Mouse (Mus musculus): ENCODE measurements around the gene Fus.
"Not testable (repeated sequence)": the region's sequence is repeated elsewhere in the genome, so short reads cannot be mapped to it uniquely, and the experiment has no call there.

Gene Fus

GRCm38 (mm10) chr7:128004487-128005362 is 37.5 kb downstream of the Fus start:
- ATAC-seq (ENCODE audit: low TSS enrichment), result no peak

GRCm38 (mm10) chr7:128006193-128006592 is 38.9 kb downstream of the Fus start:
- ATAC-seq (ENCODE audit: low TSS enrichment), result no peak

- ATAC-seq (ENCODE audit: low TSS enrichment), result no peak
These were observed 42.6 kb downstream of the Fus start for GRCm38 (mm10) chr7:128009715-128010340.

GRCm38 (mm10) chr7:128012136-128012780 is 45.0 kb downstream of the Fus start:
- ATAC-seq (ENCODE audit: low TSS enrichment), result no peak

GRCm38 (mm10) chr7:128013116-128013515 is 45.9 kb downstream of the Fus start:
- ATAC-seq (ENCODE audit: low TSS enrichment), result peak; percentile 67; the same call in 1 of the 2 replicates

- ATAC-seq (ENCODE audit: low TSS enrichment), result not testable (repeated sequence)
These were observed 48.9 kb downstream of the Fus start for GRCm38 (mm10) chr7:128016134-128016533.

GRCm38 (mm10) chr7:128016650-128017049 is 49.4 kb downstream of the Fus start:
- ATAC-seq (ENCODE audit: low TSS enrichment), result no peak

- ATAC-seq (ENCODE audit: low TSS enrichment), result no peak
These were observed 51.0 kb downstream of the Fus start for GRCm38 (mm10) chr7:128018275-128018674.

- no peak for ATAC-seq (ENCODE audit: low TSS enrichment)
These were observed 51.9 kb downstream of the Fus start for GRCm38 (mm10) chr7:128019187-128019586.

GRCm38 (mm10) chr7:128022974-128023373 is 55.7 kb downstream of the Fus start:
- ATAC-seq (ENCODE audit: low TSS enrichment), result no peak

- ATAC-seq (ENCODE audit: low TSS enrichment), result no peak
These were observed 56.3 kb downstream of the Fus start for GRCm38 (mm10) chr7:128023565-128023964.

- ATAC-seq (ENCODE audit: low TSS enrichment), result no peak
These were observed 57.1 kb downstream of the Fus start for GRCm38 (mm10) chr7:128024364-128024763.

- no peak for ATAC-seq (ENCODE audit: low TSS enrichment)
These were observed 57.7 kb downstream of the Fus start for GRCm38 (mm10) chr7:128024932-128025331.

- no peak for ATAC-seq (ENCODE audit: low TSS enrichment)
These were observed 58.1 kb downstream of the Fus start for GRCm38 (mm10) chr7:128025381-128025780.

GRCm38 (mm10) chr7:128031403-128031976 is 64.2 kb downstream of the Fus start:
- no peak for ATAC-seq (ENCODE audit: low TSS enrichment)

- ATAC-seq (ENCODE audit: low TSS enrichment), result no peak
These were observed 65.2 kb downstream of the Fus start for GRCm38 (mm10) chr7:128032290-128032988.

GRCm38 (mm10) chr7:128032989-128033293 is 65.7 kb downstream of the Fus start:
- no peak for ATAC-seq (ENCODE audit: low TSS enrichment)

GRCm38 (mm10) chr7:128033616-128034015 is 66.4 kb downstream of the Fus start:
- ATAC-seq (ENCODE audit: low TSS enrichment), result no peak
